Mouse (Mus musculus) left cerebral cortex, adult 2 months (tissue): ENCODE measurements around the gene Cenpn. TPM values are rescaled to one million over a fixed set of nuclear protein-coding genes. Genes with fewer than 3 reads are reported as not detected.

Experiments used
- DNase-seq, 2 experiments: peaks; one replicate each; pipeline ENCODE4 v3.0.0; 2021 to 2022; ENCODE audit warnings: low spot score in 2 of 2, mixed read lengths in 1 of 2; ENCODE audit errors: extremely low spot score in 1 of 2
- H3K27ac ChIP-seq: fragments of 200-600 bp; 2 replicates; pipeline ENCODE4 v1.8.1; 2022
- H3K4me3 ChIP-seq: fragments of 200-600 bp; 2 replicates; pipeline ENCODE4 v1.8.1; 2022
- CTCF ChIP-seq: fragments of 200-600 bp; IDR thresholded peaks from 2 replicates; pipeline ENCODE4 v1.8.1; 2022; ENCODE audit warnings: antibody characterized with exemption, mild to moderate bottlenecking, moderate library complexity
- intact Hi-C: fragments of 180-260 bp; cut with DNase I; formaldehyde crosslinking; loops from one replicate; pipeline ENCODE4 v1.15.1; 2025
- total RNA-seq, 2 experiments: library from RNA; stranded (reverse); gene quantifications; 2 replicates each; pipeline ENCODE4 v1.2.3; 2021

The Cenpn gene
- total RNA-seq, 2 experiments from 2014 or later, result 0.97 to 2.0 TPM

DNA sequence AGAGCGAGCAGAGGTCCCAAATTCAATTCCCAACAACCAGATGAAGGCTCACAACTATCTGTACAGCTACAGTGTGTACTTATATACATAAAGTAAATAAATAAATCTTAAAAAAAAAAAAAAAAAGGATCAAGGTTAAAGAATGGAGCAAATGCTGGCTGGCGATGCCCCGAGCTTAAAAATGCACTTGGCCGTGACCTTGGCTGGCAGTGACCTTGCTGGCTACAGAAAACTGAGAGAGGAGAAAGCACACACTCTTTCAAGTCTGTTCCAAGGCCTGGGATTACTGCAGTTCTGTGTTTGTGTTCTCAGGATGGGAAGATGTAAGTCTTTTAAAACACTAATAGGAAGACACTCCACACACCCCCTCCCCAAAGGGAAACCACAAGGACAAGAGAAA lies 16.8 kb upstream of the Cenpn start:
- H3K27ac ChIP-seq, result no peak overlapping the region
- no peak overlapping the region for H3K4me3 ChIP-seq
- DNase-seq, result no peak
- intact Hi-C loops, result no loop called here
- TF ChIP-seq CTCF, result no peak

DNA sequence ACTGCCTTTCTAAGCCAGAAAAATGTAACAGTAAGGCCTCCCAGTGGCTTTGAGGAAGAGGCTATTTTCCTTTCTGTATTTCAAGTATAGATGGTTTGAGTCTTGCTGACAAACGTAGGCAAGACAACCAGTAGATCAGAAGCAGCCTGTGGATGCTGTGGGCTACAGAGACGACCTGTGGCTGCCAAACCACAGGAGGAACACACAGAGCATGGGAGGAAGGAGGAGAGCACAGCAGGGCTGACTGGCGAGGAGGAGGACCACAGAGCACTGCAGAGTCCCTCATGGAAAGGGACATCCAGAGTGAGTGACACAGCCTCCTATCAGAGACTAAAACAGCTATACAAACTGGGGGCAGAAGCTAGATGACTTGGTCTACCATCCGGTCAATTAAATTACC lies 16.3 kb upstream of the Cenpn start:
- TF ChIP-seq CTCF, result no peak
- DNase-seq, result no peak
- Histone ChIP-seq H3K27ac (no peak overlapping the region), H3K4me3 (no peak overlapping the region)
- intact Hi-C loops, result no loop called here

DNA sequence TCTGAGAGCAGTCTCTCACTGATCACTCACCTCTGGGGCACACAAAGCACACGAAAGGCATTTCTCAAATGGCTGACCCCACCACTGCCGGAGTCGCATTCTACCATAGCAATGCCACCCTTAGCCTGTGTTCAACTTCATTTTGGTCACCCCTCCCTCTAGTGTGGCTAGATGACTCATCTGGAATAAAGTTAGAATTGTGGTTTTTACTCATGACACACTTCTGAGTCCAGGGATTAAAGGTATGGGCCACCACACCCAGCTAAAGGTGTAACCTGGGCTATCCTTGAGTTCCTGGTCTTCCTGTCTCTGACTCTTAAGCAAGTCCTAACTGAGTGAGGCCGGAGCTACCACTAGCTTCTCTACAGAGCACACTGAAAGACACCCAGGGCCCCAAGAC lies 15.7 kb upstream of the Cenpn start:
- TF ChIP-seq CTCF, result no peak

DNA sequence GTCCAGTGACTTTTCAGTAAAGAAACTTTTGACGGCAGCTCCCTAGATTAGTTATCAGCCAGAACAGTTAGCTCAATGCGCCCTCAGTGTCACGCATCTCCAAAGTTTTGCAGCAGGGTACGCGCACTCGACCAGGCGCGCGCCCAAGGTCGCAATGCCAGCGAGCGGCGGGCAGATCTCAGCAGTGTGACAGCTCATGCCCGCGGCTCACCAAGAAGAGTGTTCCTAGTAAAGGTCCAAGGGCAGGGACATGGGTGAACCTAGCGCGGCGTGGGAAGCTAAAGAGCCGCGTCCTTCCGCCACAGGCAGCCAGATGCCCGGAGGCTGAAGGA lies 559 bp upstream of the Cenpn start:
- intact Hi-C loops, result loop anchor here (1.0 to 5.0 kb wide), 3 partner anchors 23 to 236 kb away; partner anchors contain the start of gene Gan
- DNase-seq, result peak in 1 of 2 experiments; percentile 31
- H3K4me3 ChIP-seq, result peak overlapping the region; percentile 70
- TF ChIP-seq CTCF, result no peak
- peak overlapping the region; percentile 99 for H3K27ac ChIP-seq

More for the DNA sequence above, 15.7 kb upstream of the Cenpn start:
- H3K4me3 ChIP-seq, result no peak overlapping the region
- H3K27ac ChIP-seq, result no peak overlapping the region
- DNase-seq, result no peak
- intact Hi-C loops, result no loop called here

DNA sequence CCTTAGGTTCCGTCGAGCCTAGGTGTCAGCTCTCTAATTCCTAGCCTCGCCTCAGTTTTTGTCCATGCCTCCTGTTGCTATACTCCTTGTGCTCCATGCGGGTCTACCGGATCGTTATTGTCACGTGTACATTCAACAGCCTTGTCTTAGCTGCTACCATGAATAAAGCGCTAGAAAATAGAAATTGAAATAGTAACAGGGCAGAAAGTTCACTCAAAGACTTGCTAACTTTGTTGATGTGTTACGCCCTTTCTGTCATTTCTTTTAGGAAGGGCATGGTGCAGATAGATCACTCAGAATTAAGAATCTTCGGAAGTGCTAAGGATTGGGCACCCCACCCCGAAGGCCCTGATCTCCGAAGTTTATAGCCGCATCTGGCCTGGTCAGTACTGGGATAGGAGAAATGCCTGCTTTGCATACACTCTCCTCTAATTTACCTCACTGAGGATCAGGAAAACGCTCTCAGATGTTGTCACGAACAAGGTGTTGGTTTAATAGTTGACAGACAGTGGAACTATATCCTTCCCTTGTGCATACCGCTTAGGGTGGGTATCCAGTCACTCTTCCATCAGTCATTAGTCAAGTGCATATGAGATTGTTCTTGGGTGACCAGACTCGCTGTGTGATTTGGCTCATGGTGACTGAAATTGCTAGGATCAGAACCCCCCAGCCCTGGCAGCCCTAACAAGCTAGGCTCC lies 679 bp downstream of the Cenpn start:
- intact Hi-C loops, result loop anchor here (5.0 kb wide), 1 partner anchor 235 kb away; the partner anchor contains the start of gene Gan
- TF ChIP-seq CTCF, result no peak
- H3K27ac ChIP-seq, result peak overlapping the region; percentile 99
- DNase-seq, result no peak
- H3K4me3 ChIP-seq, result peak overlapping the region; percentile 70

DNA sequence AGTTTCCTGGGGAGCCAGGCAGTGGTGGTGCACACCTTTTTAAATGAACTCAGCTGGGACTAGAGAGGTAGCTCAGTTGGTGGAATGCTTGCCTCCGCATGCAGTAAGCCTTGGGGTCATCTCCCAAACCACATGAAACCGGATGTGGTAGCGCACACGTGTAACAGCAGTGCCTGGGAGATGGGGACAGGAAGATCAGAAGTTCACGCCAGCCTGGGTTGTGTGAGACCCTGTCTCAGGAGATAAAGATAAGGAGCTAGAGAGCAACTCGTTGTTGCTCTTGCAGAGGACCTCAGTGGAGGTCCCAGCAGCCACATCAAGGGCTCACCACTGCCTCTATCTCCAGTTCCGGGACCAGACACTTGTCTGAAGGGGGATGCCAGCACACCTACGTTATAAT lies 2.0 kb downstream of the Cenpn start:
- intact Hi-C loops, result loop anchor here (5.0 kb wide), 1 partner anchor 234 kb away; the partner anchor contains the start of gene Gan
- TF ChIP-seq CTCF, result no peak
- no peak overlapping the region for H3K27ac ChIP-seq
- H3K4me3 ChIP-seq, result no peak overlapping the region
- DNase-seq, result no peak

DNA sequence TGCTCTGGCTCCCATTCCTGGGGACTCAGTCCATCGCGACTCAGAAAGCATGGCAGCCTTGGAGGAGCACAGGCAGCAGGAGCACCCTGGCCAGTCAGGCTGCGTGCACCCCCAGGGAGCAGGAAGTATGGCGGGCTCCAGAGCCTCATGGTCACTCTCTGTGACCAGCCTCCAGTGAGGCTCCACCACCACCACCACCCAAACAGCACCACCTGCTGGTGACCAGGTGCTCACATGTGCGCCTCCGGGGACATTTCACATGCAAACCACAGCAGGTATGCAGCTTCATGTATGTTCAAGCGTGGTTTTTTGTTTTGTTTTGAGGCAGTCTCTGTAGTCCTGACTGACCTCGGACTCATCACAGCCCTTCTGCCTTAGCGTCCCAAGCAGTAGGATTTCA lies 6.3 kb downstream of the Cenpn start:
- Histone ChIP-seq H3K4me3 (no peak overlapping the region), H3K27ac (no peak overlapping the region)
- peak; percentile 45 for TF ChIP-seq CTCF
- intact Hi-C loops, result no loop called here
- no peak for DNase-seq

DNA sequence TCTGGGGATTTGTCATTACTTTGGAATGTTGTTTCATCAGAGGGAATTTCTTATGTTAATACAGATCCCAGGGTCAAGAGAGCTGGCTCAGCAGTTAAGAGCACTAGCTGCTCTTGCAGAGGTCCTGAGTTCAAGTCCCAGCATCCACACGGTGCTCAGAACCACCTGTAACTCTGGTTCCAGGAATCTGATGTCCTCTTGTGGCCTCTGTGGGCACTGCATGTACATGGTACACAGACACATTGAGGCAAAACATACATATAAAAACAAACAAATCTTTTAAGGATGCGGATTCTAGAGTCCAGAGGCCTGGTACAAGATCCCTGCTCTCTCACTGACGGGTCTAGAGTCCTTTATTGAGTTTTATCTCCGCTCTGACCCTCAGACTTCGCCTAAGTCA lies 7.1 kb downstream of the Cenpn start:
- no peak overlapping the region for H3K27ac ChIP-seq
- DNase-seq, result no peak
- H3K4me3 ChIP-seq, result no peak overlapping the region
- intact Hi-C loops, result no loop called here
- TF ChIP-seq CTCF, result peak; percentile 14

DNA sequence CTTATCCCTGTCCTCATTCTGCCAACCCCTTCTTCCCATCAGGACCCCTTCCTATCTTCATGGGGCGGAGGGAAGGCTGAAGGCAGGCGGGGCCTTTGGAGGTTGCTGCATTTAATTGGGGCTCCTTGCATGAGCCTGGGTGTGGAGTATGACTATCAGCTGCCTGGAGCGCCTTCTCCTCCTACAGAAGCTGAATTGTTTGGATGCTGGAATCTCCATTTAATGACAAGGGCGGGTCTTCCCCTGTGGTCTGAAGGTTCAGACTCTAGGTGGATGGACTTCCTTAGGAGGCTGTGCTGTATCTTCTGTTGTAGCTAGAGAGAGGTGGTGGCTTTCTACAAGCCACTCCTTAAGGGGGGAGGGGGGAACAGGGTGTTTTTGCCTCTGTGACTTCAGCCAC lies 13.4 kb downstream of the Cenpn start:
- intact Hi-C loops, result no loop called here
- no peak for TF ChIP-seq CTCF
- DNase-seq, result no peak
- no peak overlapping the region for H3K27ac ChIP-seq
- no peak overlapping the region for H3K4me3 ChIP-seq

DNA sequence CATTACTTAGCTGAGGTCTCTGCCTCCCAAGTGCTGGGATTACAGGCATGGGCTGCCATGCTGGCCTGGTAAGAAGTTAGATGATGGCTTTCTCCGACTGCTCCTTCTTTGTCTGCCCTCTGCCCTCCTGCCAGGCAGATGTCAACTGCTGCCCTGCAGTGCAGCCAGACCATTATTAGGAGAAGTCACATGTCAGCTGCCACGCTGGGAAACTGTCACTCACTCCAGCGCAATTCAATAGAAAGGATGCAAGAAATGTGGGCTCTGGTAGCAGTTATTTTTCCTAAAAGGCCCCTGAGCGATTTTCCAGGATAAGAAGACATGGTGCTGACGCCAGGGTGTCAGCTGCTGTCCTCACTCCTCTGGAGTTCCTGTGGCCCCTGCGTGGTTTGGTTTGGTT lies 14.0 kb downstream of the Cenpn start:
- Histone ChIP-seq H3K4me3 (no peak overlapping the region), H3K27ac (no peak overlapping the region)
- no peak for DNase-seq
- intact Hi-C loops, result no loop called here
- TF ChIP-seq CTCF, result no peak

DNA sequence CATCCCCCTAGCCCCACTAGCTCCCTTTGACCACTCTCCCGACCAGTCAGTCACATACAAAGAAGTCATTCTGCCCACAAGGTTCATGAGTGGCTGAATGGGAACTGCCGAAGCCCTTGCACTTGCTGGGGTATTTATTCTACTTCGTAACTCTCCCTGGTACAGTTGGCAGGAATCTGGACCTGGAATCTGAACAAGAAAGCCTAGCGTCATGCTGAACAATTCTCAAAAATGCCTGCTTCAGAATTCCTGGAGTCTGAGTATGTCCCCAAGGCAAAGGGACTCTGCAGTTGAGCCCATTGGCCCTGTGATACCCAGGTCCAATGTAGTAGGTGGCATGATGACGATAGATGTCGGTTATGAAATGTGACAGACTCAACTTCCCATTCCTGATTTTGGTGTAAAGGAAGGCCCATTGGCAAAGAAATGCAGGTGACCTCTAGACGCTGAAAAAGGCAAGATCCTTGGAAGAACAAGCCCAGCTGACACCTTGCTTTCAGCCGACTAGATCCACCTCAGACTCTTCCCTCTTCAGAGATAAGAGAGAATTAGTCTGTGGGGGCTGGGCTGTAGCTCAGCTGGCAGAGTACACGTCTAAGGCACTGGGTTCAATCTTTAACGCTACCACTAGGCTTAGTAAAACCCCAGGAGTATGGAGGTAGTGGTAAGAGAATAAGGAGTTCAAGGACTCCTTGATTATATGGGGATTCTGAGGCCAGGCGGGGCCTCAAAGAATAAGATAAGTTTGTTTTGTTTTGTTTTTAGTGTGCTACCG lies 20.9 kb downstream of the Cenpn start:
- TF ChIP-seq CTCF, result no peak
- Histone ChIP-seq H3K27ac (no peak overlapping the region), H3K4me3 (no peak overlapping the region; the same call in 1 of the 2 replicates)
- intact Hi-C loops, result loop anchor here (1.0 to 5.0 kb wide), 2 partner anchors 37 to 535 kb away; no protein-coding TSS in a partner anchor
- DNase-seq, result no peak

DNA sequence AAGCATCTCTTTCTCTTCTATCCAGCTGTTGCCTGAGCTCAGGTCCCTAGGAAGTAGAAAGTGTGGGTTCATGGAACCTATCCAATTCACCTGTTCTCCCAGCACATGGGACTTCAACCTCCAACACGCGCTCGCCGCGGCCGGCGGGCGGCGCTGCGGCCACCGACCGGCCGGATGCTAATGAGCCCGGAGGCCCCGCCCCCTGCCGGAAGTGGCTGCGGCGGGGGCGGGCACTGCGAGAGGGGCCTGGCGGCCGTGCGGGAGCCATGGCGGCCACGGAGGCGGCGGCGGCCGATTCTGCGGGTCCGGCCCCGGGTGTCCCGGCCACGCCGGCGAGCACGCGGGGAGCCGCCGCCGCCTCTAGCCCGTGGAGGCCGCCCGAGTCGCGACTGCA lies 21.6 kb downstream of the Cenpn start, which contains the start of gene Atmin:
Gene Atmin (plus strand): TSS at position 233 of the 394 bp plus-strand sequence.
- intact Hi-C loops, result loop anchor here (1.0 to 5.0 kb wide), 2 partner anchors 36 to 534 kb away; no protein-coding TSS in a partner anchor

More for the DNA sequence above, 21.6 kb downstream of the Cenpn start, which contains the start of gene Atmin:
- peak; percentile 80 for TF ChIP-seq CTCF
- peak; percentile 84 to 86 for DNase-seq
- H3K27ac ChIP-seq, result peak within 1 kb of the TSS; percentile 92
- peak within 1 kb of the TSS; percentile 94 for H3K4me3 ChIP-seq
